Mouse (Mus musculus) large intestine, adult 2 months (tissue): ENCODE measurements around the gene Tas2r107. TPM values are rescaled to one million over a fixed set of nuclear protein-coding genes. Genes with fewer than 3 reads are reported as not detected.
"Not testable (repeated sequence)": the region's sequence is repeated elsewhere in the genome, so short reads cannot be mapped to it uniquely, and the experiment has no call there.

ENCODE experiments used
- DNase-seq: peaks from one replicate; pipeline ENCODE4 v3.0.0-alpha.2; 2012; ENCODE audit warnings: low read depth, low spot score
- WGBS: fragments of 180-500 bp; shearing (Covaris S2); methylation state at CpG from one replicate; pipeline ENCODE4 v1.1.7; 2018; 5-methylcytosine and 5-hydroxymethylcytosine counted together
- polyA plus RNA-seq: library from polyadenylated mRNA; depleted of rRNA; stranded (reverse); fragments of >200 nt; gene quantifications from 2 replicates; pipeline ENCODE4 v1.2.3, GENCODE M21; 2012; rRNA removed

The Tas2r107 gene
- polyA plus RNA-seq, result not detected in 2 replicates

DNA sequence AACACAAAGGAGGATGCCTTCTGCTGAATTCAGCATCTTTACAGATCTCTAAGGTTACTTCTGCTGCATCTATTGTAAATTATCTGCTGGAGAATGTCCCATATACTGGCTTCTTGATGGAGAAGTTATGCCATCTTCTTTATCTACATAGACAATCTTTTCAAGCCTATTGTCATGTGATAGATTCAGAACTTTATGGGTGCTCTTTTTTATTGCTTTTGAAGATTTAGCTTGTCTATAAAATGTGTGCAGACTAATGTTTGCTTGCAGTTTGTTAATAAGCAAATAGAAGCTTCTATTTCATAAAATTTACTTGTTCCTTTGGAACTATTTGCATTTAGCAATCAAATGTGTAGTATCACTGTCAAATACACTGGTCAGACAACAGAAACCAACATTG lies at the start of gene Tas2r107:
TSS of gene Tas2r107 (minus strand) at position 101 of the 400 bp plus-strand sequence.
- DNase-seq, result no peak

DNA sequence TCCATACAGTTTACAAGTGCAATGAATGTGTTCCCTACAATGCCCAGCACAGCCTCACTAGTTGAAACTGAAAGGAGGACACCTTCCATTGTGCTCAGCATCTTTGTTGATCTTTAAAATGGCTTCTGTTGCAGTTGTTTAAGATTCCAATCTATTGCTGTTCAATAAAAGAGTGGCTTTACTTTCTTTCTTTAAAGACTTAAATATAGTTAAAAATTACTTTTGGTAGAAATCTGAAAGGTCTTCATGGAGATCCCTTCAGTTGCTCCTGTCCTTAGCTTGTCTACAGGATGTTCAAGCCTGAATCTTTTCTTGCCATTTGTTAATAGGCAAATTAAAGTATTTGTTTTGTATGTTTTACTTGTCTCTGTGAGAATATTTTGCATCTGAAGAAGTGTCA lies 30.0 kb upstream of the Tas2r107 start, which contains the start of gene Tas2r114:
TSS of gene Tas2r114 (minus strand) at position 101 of the 400 bp plus-strand sequence.
- no peak for DNase-seq

DNA sequence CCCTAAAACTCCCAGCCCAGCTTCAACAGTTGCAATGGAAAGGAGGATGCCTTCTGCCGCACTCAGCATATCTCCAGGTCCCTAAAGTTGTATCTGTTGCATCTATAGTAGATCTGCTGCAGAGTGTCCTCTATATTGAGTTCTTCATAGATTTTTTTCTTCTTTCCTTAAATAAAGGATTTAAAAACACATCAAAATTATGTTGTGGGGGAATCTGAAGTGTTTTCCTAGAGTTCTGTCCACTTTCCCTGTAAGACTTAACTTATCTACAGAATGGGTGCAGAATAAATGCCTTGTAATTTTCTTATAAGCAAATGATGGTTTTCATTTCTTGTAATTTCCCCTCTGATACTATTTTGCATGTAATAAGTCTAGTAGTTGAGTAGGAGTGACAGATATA lies 27.4 kb upstream of the Tas2r107 start, which contains the start of gene Tas2r105:
TSS of gene Tas2r105 (minus strand) at position 101 of the 400 bp plus-strand sequence.
- WGBS, result 50% methylated on average over 1 of the region's 1 CpGs
- no peak for DNase-seq

DNA sequence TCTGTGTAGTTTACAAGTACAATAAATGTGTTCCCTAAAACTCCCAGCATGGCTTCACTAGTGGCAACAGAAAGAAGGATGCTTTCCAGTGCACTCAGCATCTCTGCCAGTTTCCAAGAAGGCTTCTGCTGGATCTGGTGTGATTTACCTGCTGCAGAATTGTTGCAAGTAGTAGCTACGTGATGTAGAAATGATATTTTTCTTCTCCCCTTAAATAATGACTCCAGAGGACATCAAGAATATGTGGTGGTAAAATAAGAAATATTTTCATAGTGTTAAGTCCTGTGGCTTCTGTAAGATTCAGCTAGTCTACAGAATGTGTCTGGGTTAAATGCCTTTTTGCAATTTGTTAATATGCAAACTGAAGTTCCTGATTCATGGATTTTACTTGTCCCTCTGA lies 25.7 kb upstream of the Tas2r107 start, which contains the start of gene Tas2r104:
TSS of gene Tas2r104 (minus strand) at position 101 of the 400 bp plus-strand sequence.
- 73% methylated on average over 1 of the region's 1 CpGs for WGBS
- no peak for DNase-seq

DNA sequence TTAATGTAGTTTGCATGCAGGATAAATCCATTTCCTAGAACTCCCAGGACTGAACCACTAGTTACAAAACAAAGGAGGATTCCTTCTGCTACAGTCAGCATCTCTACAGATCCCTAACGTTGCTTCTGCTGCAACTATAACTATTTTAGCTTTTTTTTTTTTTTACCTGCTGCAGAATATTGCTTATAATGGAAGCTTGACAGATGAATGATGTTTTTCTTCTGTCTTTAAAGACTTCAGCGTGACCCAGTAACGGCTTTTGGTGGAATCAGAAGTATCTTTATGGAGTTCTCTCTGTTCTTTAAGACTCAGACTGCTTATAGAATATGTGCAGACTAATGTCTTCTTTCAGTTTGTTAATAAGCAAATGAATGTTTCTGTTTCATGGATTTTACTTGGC lies 18.8 kb upstream of the Tas2r107 start, which contains the start of gene Tas2r106:
TSS of gene Tas2r106 (minus strand) at position 101 of the 400 bp plus-strand sequence.
- WGBS, result 66% methylated on average over 3 of the region's 3 CpGs
- no peak for DNase-seq

DNA sequence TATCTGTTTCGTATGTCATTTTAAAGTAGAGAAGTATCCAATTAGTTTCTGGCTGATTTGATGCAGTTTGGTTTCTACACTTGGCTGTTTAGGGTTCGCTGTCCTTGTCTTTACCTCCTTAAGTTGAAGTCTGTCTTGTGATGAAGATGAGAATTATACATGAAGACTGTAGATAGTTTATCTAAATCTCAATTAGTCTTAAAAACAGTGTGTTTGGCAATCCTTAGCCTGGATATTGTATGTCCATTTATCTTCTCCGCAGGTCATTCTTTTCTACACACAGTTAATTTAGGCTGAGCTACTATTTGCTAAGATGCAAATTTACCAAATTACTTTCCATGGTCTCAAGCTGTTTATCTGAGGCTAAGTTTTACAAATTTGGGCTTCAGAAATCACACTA lies 29.1 kb downstream of the Tas2r107 start, which contains the start of gene Tas2r130:
TSS of gene Tas2r130 (minus strand) at position 101 of the 400 bp plus-strand sequence.
- no peak for DNase-seq
- 71% methylated on average over 3 of the region's 3 CpGs for WGBS

DNA sequence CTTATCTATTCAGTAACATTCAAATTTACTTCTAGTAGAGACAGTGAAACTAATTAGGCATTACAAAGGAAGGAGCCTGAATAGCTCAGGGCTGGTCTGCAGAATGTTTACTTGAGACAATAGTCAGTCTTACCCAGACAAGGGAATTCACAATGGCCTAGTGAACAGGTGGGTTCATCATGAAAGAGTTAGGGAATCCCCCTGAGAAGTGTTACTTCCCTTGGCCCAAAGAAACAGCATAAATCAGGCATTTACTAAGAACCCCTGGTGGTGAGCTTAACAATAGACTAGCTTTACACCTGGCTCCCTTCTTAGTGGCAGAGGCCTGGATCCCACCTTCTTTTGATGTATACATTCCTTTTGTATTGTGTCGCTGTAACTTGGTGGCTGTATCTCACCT lies 50.0 kb downstream of the Tas2r107 start:
- DNase-seq, result not testable (repeated sequence)
- 92% methylated on average over 1 of the region's 1 CpGs for WGBS

Other genes starting within 250 kb of the Tas2r107 start
- gene 5430401F13Rik, start 173.7 kb downstream of the Tas2r107 start, polyA plus RNA-seq, result not detected in 2 replicates
- gene Gm6619, start 173.7 kb downstream of the Tas2r107 start, polyA plus RNA-seq, result not detected in 2 replicates
- not detected in 2 replicates for gene Tas2r130, start 29.2 kb downstream of the Tas2r107 start, polyA plus RNA-seq
- not detected in 2 replicates for gene Tas2r106, start 18.7 kb upstream of the Tas2r107 start, polyA plus RNA-seq
- gene Tas2r104, start 25.6 kb upstream of the Tas2r107 start, polyA plus RNA-seq, result not detected in 2 replicates
- gene Tas2r105, start 27.3 kb upstream of the Tas2r107 start, polyA plus RNA-seq, result not detected in 2 replicates
- gene Tas2r114, start 29.9 kb upstream of the Tas2r107 start, polyA plus RNA-seq, result not detected in 2 replicates